Mouse (Mus musculus) central nervous system, embryonic 18 days (tissue): ENCODE data around the gene Tifa. TPM values are rescaled to one million over a fixed set of nuclear protein-coding genes. Genes with fewer than 3 reads are reported as not detected.

Experiments used
- polyA plus RNA-seq: library from polyadenylated mRNA; depleted of rRNA; stranded (reverse); fragments of >200 nt; gene quantifications from 2 replicates; pipeline ENCODE4 v1.2.3, GENCODE M21; 2012; rRNA removed

Gene Tifa
- 1.9 and 2.1 TPM in 2 replicates for polyA plus RNA-seq

DNA sequence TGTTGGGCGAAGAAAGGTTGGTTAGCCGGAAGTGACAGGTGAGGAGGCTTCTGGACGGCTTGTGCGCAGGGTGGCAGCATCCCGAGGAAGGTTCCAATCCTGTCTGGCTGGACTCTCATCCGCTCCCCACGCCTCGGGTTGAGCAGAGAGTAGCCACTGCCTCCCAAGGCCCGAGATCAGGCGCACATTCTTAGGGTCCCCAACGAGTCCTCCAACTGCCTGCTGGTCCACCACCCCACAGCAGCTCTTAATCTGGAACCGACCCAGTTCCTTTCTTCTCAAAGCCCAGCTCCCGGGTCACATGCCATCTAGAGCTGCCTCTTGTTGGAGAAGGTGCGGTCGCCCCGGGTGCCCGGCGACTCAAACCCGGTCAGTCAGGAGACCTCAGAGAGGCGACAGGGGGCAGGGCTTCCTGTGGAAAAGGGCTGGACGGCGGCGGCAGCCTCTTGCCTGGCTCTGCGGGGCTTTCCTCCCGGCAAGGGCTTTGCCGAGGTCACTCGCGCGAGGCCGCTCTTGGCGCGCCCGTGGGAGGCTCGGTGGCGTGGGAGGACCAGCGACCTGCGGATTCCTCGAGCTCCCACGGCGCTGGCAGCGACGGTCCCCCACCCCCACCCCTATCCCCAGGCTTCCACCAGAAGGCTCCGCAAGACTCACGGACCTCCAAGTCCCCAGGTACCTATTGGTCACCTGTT lies at the start of gene Tifa:
Gene Tifa (plus strand): TSS at position 306 of the 692 bp plus-strand sequence.

DNA sequence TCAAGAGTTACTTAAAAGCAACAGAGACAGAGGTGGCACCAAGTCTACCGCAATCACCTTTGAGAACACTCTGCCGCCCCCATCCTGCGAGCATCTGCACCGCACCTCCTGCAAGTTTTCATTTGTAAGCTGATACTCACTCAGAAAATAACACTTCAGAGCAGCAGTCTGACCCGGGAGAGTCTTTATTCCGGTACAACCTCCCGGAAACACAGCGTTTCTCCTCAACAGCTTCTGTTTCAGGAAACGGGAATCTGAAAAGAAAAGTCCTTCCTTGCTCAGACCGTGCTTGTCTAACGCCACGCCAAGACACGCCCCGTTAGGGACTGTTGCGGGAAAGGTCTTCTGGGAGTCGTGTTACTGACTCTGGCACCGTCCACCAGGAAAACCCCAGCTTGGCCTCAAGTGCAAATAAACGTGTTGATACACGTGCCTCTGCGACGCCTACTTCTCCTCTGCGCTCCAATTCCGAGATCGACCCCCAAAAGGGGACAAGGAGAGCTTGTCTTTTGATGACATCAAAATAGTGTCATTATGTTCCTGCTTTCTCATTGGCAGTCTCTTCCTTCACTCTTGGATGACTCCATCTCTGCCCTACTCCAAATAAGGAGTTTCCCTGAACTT lies 9.5 kb upstream of the Tifa start, which contains the start of gene Alpk1:
Gene Alpk1 (minus strand): TSS at position 507 of the 624 bp plus-strand sequence.

DNA sequence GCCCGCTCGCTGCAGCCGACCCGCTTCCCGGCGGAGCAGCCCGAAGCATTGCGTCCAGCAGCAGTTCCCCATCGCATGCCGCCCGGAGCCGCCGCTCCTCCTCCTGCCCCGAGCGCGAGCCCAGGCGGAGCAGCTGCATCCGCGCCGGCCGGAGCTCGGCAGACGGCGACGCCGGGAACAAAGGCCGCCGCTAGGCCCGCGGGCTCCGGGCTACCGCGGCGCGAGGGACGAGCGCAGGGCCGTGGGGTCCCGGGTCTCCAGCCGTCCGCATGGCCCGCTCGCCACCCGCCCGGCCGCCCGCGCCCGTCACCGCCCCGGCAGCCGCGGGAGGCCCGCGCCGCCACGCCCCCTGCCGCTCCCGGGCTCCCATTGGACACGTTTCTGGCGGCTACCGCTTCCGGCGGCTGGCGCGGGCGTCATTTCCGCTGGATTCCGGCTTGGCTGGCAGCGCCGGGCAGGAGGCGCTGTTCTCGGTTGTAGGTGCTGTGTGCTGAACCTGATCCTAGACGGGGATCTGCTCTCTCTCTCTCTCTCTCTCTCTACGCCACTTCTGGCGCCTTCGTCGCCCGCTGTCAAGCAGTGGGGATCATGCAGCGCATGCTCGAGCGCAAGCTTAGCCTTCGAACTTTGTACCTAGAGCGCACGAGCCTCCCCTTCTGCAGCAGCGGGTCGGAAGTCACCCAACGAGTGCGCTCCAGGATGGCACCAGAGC lies 47.7 kb downstream of the Tifa start, which contains the start of gene Ap1ar:
Gene Ap1ar (minus strand): TSS at position 370 of the 712 bp plus-strand sequence.

Other genes starting within 250 kb of the Tifa start
- gene Larp7, start 236.5 kb upstream of the Tifa start, polyA plus RNA-seq, result 17.4 and 19.9 TPM in 2 replicates
- 5.0 and 5.3 TPM in 2 replicates for gene Zgrf1, start 236.3 kb upstream of the Tifa start, polyA plus RNA-seq
- 10.7 and 11.1 TPM in 2 replicates for gene Neurog2, start 156.7 kb upstream of the Tifa start, polyA plus RNA-seq
- gene Alpk1, start 9.3 kb upstream of the Tifa start, polyA plus RNA-seq, result 1.3 and 1.8 TPM in 2 replicates
- 60.6 and 67.3 TPM in 2 replicates for gene Ap1ar, start 47.7 kb downstream of the Tifa start, polyA plus RNA-seq
- 7.1 and 8.1 TPM in 2 replicates for gene Fam241a, start 106.5 kb downstream of the Tifa start, polyA plus RNA-seq